Mouse (Mus musculus): ENCODE measurements around the gene Sp9. TPM values are rescaled to one million over a fixed set of nuclear protein-coding genes. Genes with fewer than 3 reads are reported as not detected.

Sp9 gene
- polyA plus RNA-seq, 1 experiment from 2014 or later = 1.5 TPM

- Histone ChIP-seq H3K36me3 (peaks cover 45% of the 10 kb centered on the region), H3K9me3 (no peaks in the 10 kb centered on the region), H3K27ac (replicated peaks) (no peak overlapping the region), H3K9ac (no peak overlapping the region), H3K27me3 (no peaks in the 10 kb centered on the region), H3K4me3 (no peak overlapping the region), H3K4me1 (replicated peaks) (0 out of 2 replicates have a peak, but pooled peaks cover 4% of the 10 kb centered on the region), H3K4me2 (no peak overlapping the region)
- ATAC-seq (ENCODE audit: low read depth) = no peak
- 85% methylated on average over 7 of the region's 7 CpGs for WGBS
Measured at GRCm38 (mm10) chr2:73298154-73298553, 26.4 kb downstream of the Sp9 start.

GRCm38 (mm10) chr2:73298841-73299240 lies 27.1 kb downstream of the Sp9 start:
- Histone ChIP-seq H3K4me3 (no peak overlapping the region), H3K4me2 (no peak overlapping the region), H3K36me3 (peaks cover 47% of the 10 kb centered on the region), H3K27me3 (no peaks in the 10 kb centered on the region), H3K27ac (replicated peaks) (no peak overlapping the region), H3K4me1 (replicated peaks) (0 out of 2 replicates have a peak, but pooled peaks cover 4% of the 10 kb centered on the region), H3K9me3 (no peaks in the 10 kb centered on the region), H3K9ac (no peak overlapping the region)
- 74% methylated on average over 3 of the region's 3 CpGs for WGBS
- no peak for ATAC-seq (ENCODE audit: low read depth)

- WGBS = 85% methylated on average over 1 of the region's 1 CpGs
- H3K27me3 ChIP-seq = no peaks in the 10 kb centered on the region
- H3K9me3 ChIP-seq = no peaks in the 10 kb centered on the region
- peaks cover 60% of the 10 kb centered on the region for H3K36me3 ChIP-seq
- H3K4me3 ChIP-seq = no peak overlapping the region
- H3K4me2 ChIP-seq = no peak overlapping the region
- H3K27ac ChIP-seq (replicated peaks) = no peak overlapping the region
- ATAC-seq (ENCODE audit: low read depth) = no peak
- no peak overlapping the region for H3K9ac ChIP-seq
- H3K4me1 ChIP-seq (replicated peaks) = 0 out of 2 replicates have a peak, but pooled peaks cover 4% of the 10 kb centered on the region
Measured at GRCm38 (mm10) chr2:73301979-73302378, 30.3 kb downstream of the Sp9 start.

- no peak overlapping the region for H3K4me3 ChIP-seq
- no peaks in the 10 kb centered on the region for H3K9me3 ChIP-seq
- no peaks in the 10 kb centered on the region for H3K27me3 ChIP-seq
- H3K36me3 ChIP-seq = peaks cover 67% of the 10 kb centered on the region
- no peak for ATAC-seq (ENCODE audit: low read depth)
- H3K4me2 ChIP-seq = no peak overlapping the region
- H3K27ac ChIP-seq (replicated peaks) = no peak overlapping the region
- no peak overlapping the region for H3K9ac ChIP-seq
- WGBS = 95% methylated on average over 9 of the region's 9 CpGs
- H3K4me1 ChIP-seq (replicated peaks) = 0 out of 2 replicates have a peak, but pooled peaks cover 4% of the 10 kb centered on the region
Measured at GRCm38 (mm10) chr2:73302722-73303121, 31.0 kb downstream of the Sp9 start.

- Histone ChIP-seq H3K4me1 (replicated peaks) (no peaks in the 10 kb centered on the region), H3K9me3 (no peaks in the 10 kb centered on the region), H3K36me3 (peaks cover 77% of the 10 kb centered on the region), H3K4me3 (no peak overlapping the region), H3K27me3 (no peaks in the 10 kb centered on the region), H3K27ac (replicated peaks) (no peak overlapping the region), H3K9ac (no peak overlapping the region), H3K4me2 (no peak overlapping the region)
- ATAC-seq (ENCODE audit: low read depth) = no peak
- WGBS = 92% methylated on average over 5 of the region's 5 CpGs
Measured at GRCm38 (mm10) chr2:73304506-73304905, 32.8 kb downstream of the Sp9 start.

- no peak for ATAC-seq (ENCODE audit: low read depth)
- H3K9ac ChIP-seq = no peak overlapping the region
- no peak overlapping the region for H3K4me2 ChIP-seq
- no peak overlapping the region for H3K4me3 ChIP-seq
- peaks cover 78% of the 10 kb centered on the region for H3K36me3 ChIP-seq
- H3K27ac ChIP-seq (replicated peaks) = no peak overlapping the region
- H3K9me3 ChIP-seq = no peaks in the 10 kb centered on the region
- H3K27me3 ChIP-seq = no peaks in the 10 kb centered on the region
- peaks cover under 1% of the 10 kb centered on the region; the same call in 1 of the 2 replicates for H3K4me1 ChIP-seq (replicated peaks)
- 91% methylated on average over 7 of the region's 7 CpGs for WGBS
Measured at GRCm38 (mm10) chr2:73306006-73306405, 34.3 kb downstream of the Sp9 start.

- H3K36me3 ChIP-seq = peaks cover 23% of the 10 kb centered on the region
- H3K27me3 ChIP-seq = no peaks in the 10 kb centered on the region
- under 1% methylated on average over 64 of the region's 64 CpGs for WGBS
- peak within 1 kb of the TSS; percentile 79 for H3K27ac ChIP-seq (replicated peaks)
- H3K9ac ChIP-seq = peak within 1 kb of the TSS; percentile 75
- peak within 1 kb of the TSS; percentile 78 for H3K4me3 ChIP-seq
- H3K9me3 ChIP-seq = no peaks in the 10 kb centered on the region
- H3K4me1 ChIP-seq (replicated peaks) = peaks cover 14% of the 10 kb centered on the region
- ATAC-seq (ENCODE audit: low read depth) = peak; percentile 97
- H3K4me2 ChIP-seq = peak within 1 kb of the TSS; percentile 96
Measured at GRCm38 (mm10) chr2:73312152-73313116, 40.7 kb downstream of the Sp9 start, which contains the start of the genes Scrn3 and Cir1. Gene Scrn3, plus strand, starts transcription at chr2:73312601. Gene Cir1, minus strand, starts transcription at chr2:73312701.

- H3K9ac ChIP-seq = peak overlapping the region; percentile 67
- 46% methylated on average over 14 of the region's 14 CpGs for WGBS
Measured at GRCm38 (mm10) chr2:73313117-73313501, 41.4 kb downstream of the Sp9 start.

GRCm38 (mm10) chr2:73314311-73314710 lies 42.6 kb downstream of the Sp9 start:
- no peak overlapping the region for H3K4me3 ChIP-seq
- H3K9me3 ChIP-seq = no peaks in the 10 kb centered on the region
- WGBS = 90% methylated on average over 3 of the region's 3 CpGs
- H3K9ac ChIP-seq = no peak overlapping the region
- no peak for ATAC-seq (ENCODE audit: low read depth)
- H3K36me3 ChIP-seq = peaks cover 8% of the 10 kb centered on the region
- H3K27me3 ChIP-seq = no peaks in the 10 kb centered on the region
- H3K4me2 ChIP-seq = no peak overlapping the region
- H3K27ac ChIP-seq (replicated peaks) = no peak overlapping the region
- peaks cover 14% of the 10 kb centered on the region for H3K4me1 ChIP-seq (replicated peaks)

More at GRCm38 (mm10) chr2:73313117-73313501, 41.4 kb downstream of the Sp9 start:
- peak overlapping the region; percentile 78 for H3K4me3 ChIP-seq
- H3K36me3 ChIP-seq = peaks cover 18% of the 10 kb centered on the region
- H3K4me1 ChIP-seq (replicated peaks) = peaks cover 14% of the 10 kb centered on the region
- H3K4me2 ChIP-seq = peak overlapping the region; percentile 54
- H3K27ac ChIP-seq (replicated peaks) = peak overlapping the region; percentile 79
- no peaks in the 10 kb centered on the region for H3K9me3 ChIP-seq
- no peaks in the 10 kb centered on the region for H3K27me3 ChIP-seq
- ATAC-seq (ENCODE audit: low read depth) = peak; percentile 54

- no peaks in the 10 kb centered on the region for H3K27me3 ChIP-seq
- H3K9ac ChIP-seq = no peak overlapping the region
- 93% methylated on average over 9 of the region's 9 CpGs for WGBS
- H3K9me3 ChIP-seq = no peaks in the 10 kb centered on the region
- H3K27ac ChIP-seq (replicated peaks) = no peak overlapping the region
- peaks cover 4% of the 10 kb centered on the region for H3K4me1 ChIP-seq (replicated peaks)
- no peak overlapping the region for H3K4me2 ChIP-seq
- ATAC-seq (ENCODE audit: low read depth) = no peak
- H3K4me3 ChIP-seq = no peak overlapping the region
- H3K36me3 ChIP-seq = no peaks in the 10 kb centered on the region
Measured at GRCm38 (mm10) chr2:73317426-73317825, 45.7 kb downstream of the Sp9 start.

- Histone ChIP-seq H3K4me3 (no peak overlapping the region), H3K36me3 (no peaks in the 10 kb centered on the region), H3K4me1 (replicated peaks) (no peaks in the 10 kb centered on the region), H3K4me2 (no peak overlapping the region), H3K9me3 (no peaks in the 10 kb centered on the region), H3K27ac (replicated peaks) (no peak overlapping the region), H3K9ac (no peak overlapping the region), H3K27me3 (no peaks in the 10 kb centered on the region)
- no peak for ATAC-seq (ENCODE audit: low read depth)
- WGBS = 90% methylated on average over 5 of the region's 5 CpGs
Measured at GRCm38 (mm10) chr2:73319218-73319617, 47.5 kb downstream of the Sp9 start.

GRCm38 (mm10) chr2:73322991-73323390 lies 51.3 kb downstream of the Sp9 start:
- Histone ChIP-seq H3K9ac (no peak overlapping the region), H3K4me1 (replicated peaks) (no peaks in the 10 kb centered on the region), H3K4me2 (no peak overlapping the region), H3K27me3 (no peaks in the 10 kb centered on the region), H3K27ac (replicated peaks) (no peak overlapping the region), H3K4me3 (no peak overlapping the region), H3K36me3 (no peaks in the 10 kb centered on the region), H3K9me3 (no peaks in the 10 kb centered on the region)
- ATAC-seq (ENCODE audit: low read depth) = no peak
- 67% methylated on average over 12 of the region's 12 CpGs for WGBS
